Mouse (Mus musculus) heart, embryonic 14.5 days (tissue): ENCODE results near the gene Atxn1l. TPM values are rescaled to one million over a fixed set of nuclear protein-coding genes. Genes with fewer than 3 reads are reported as not detected.

Experiments used
- ATAC-seq: fragments of 200-750 bp; cut with Nextera tagmentation; 2 replicates; pipeline ENCODE4 v1.8.0; 2017; ENCODE audit warnings: low read depth, moderate TSS enrichment; ENCODE audit not compliant: insufficient number of reproducible peaks, insufficient read depth, low FRiP score
- H3K27ac ChIP-seq, 2 experiments: fragments of 200-500 bp in 1 of 2; fragments of 300-500 bp in 1 of 2; sonication (generic) in 1 of 2; replicated peaks in 1 of 2; 2 replicates each; pipeline ENCODE4 v1.5.1; 2012 to 2014; ENCODE audit warnings: low read depth in 2 of 2, low read length in 2 of 2, control low read depth in 1 of 2, mild to moderate bottlenecking in 1 of 2, mixed read lengths in 1 of 2; ENCODE audit not compliant: control insufficient read depth in 1 of 2, insufficient read depth in 1 of 2
- H3K27me3 ChIP-seq: fragments of 300-500 bp; sonication (generic); 2 replicates; pipeline ENCODE4 v1.6.1; 2014; ENCODE audit warnings: mild to moderate bottlenecking, low read length, control low read depth; ENCODE audit not compliant: control insufficient read depth, insufficient read depth
- H3K36me3 ChIP-seq: fragments of 300-500 bp; sonication (generic); 2 replicates; pipeline ENCODE4 v1.6.1; 2014; ENCODE audit warnings: mild to moderate bottlenecking, control low read depth, low read length, mixed read lengths; ENCODE audit not compliant: control insufficient read depth, insufficient read depth
- H3K4me1 ChIP-seq, 2 experiments: fragments of 200-500 bp in 1 of 2; fragments of 300-500 bp in 1 of 2; sonication (generic) in 1 of 2; 2 replicates each; pipeline ENCODE4 v1.6.1; 2012 to 2014; ENCODE audit warnings: low read length in 2 of 2, control low read depth in 1 of 2, mixed read lengths in 1 of 2; ENCODE audit not compliant: control insufficient read depth in 2 of 2, insufficient read depth in 2 of 2
- H3K4me2 ChIP-seq: fragments of 300-500 bp; sonication (generic); 2 replicates; pipeline ENCODE4 v1.6.1; 2014; ENCODE audit warnings: mild to moderate bottlenecking, low read length
- H3K4me3 ChIP-seq, 2 experiments: fragments of 200-500 bp in 1 of 2; fragments of 300-500 bp in 1 of 2; sonication (generic) in 1 of 2; 2 replicates each; pipeline ENCODE4 v1.5.1; 2012 to 2014; ENCODE audit warnings: low read length in 2 of 2, mild to moderate bottlenecking in 2 of 2, control low read depth in 1 of 2, low read depth in 1 of 2, moderate library complexity in 1 of 2; ENCODE audit not compliant: control insufficient read depth in 1 of 2, insufficient read depth in 1 of 2
- H3K9ac ChIP-seq: fragments of 300-500 bp; sonication (generic); 2 replicates; pipeline ENCODE4 v1.6.1; 2014; ENCODE audit warnings: mild to moderate bottlenecking, low read length
- H3K9me3 ChIP-seq: fragments of 300-500 bp; sonication (generic); 2 replicates; pipeline ENCODE4 v1.6.1; 2016; ENCODE audit warnings: low read length, control low read depth; ENCODE audit not compliant: control insufficient read depth
- WGBS: fragments of 180-500 bp; shearing (Covaris S2); extraction: QIAGEN DNeasy Blood & Tissue Kit; methylation state at CpG from one replicate; pipeline ENCODE4 v1.1.7; 2014; 5-methylcytosine and 5-hydroxymethylcytosine counted together
- polyA plus RNA-seq: library from polyadenylated mRNA; unstranded; fragments of >200 nt; fragmentation: Nextera tagmentation; extraction: Ambion mirVana; gene quantifications from 2 replicates; pipeline ENCODE4 v1.2.1, GENCODE M21; 2014

Gene Atxn1l
- polyA plus RNA-seq, 1 experiment from 2014 or later = 4.7 TPM

- Histone ChIP-seq H3K27me3 (no peaks in the 10 kb centered on the region), H3K4me2 (peak overlapping the region; percentile 69), H3K4me1 (peaks cover 7 to 19% of the 10 kb centered on the region in 2 experiments), H3K9ac (peak overlapping the region; percentile 95), H3K4me3 (peak overlapping the region; percentile 89), H3K27ac (peak overlapping the region; percentile 35 to 78), H3K9me3 (no peaks in the 10 kb centered on the region), H3K36me3 (no peaks in the 10 kb centered on the region)
- ATAC-seq = peak; percentile 73
- WGBS = under 1% methylated on average over 38 of the region's 38 CpGs
Measured at GRCm38 (mm10) chr8:109692443-109693145, 44.9 kb downstream of the Atxn1l start.

- 47% methylated on average over 5 of the region's 5 CpGs for WGBS
- H3K27me3 ChIP-seq = no peaks in the 10 kb centered on the region
- ATAC-seq = no peak
- H3K4me2 ChIP-seq = peak overlapping the region; percentile 69
- no peaks in the 10 kb centered on the region for H3K9me3 ChIP-seq
- H3K4me1 ChIP-seq = peaks cover 7 to 19% of the 10 kb centered on the region in 2 experiments
- no peak overlapping the region for H3K27ac ChIP-seq
- peak overlapping the region; percentile 20 to 89 for H3K4me3 ChIP-seq
- H3K36me3 ChIP-seq = no peaks in the 10 kb centered on the region
- H3K9ac ChIP-seq = peak overlapping the region; percentile 95
Measured at GRCm38 (mm10) chr8:109691769-109692168, 45.8 kb downstream of the Atxn1l start.

DNA sequence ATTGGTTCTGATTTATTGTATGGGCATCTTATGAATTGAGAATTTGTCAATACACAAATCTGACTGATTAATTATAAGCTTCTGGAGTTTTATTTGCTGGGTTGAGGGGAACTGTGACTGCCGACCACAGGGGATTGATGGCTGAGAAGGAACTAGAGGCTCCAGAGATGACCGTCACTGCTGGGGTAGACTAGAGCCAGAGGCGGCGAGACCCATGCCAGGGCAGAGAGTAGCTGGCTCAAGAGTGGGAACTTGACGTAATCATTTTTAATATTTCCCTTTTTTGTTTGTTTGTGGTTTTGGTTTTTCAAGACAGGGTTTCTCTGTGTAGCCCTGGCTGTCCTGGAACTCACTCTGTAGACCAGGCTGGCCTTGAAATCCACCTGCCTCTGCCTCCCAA, 50.3 kb downstream of the Atxn1l start:
- Histone ChIP-seq H3K27me3 (no peaks in the 10 kb centered on the region), H3K9ac (no peak overlapping the region), H3K4me1 (peaks cover 4 to 14% of the 10 kb centered on the region in 2 experiments), H3K4me3 (no peak overlapping the region), H3K4me2 (no peak overlapping the region), H3K36me3 (peaks cover 13% of the 10 kb centered on the region), H3K9me3 (no peaks in the 10 kb centered on the region), H3K27ac (no peak overlapping the region)
- no peak for ATAC-seq
- 90% methylated on average over 5 of the region's 5 CpGs for WGBS

DNA sequence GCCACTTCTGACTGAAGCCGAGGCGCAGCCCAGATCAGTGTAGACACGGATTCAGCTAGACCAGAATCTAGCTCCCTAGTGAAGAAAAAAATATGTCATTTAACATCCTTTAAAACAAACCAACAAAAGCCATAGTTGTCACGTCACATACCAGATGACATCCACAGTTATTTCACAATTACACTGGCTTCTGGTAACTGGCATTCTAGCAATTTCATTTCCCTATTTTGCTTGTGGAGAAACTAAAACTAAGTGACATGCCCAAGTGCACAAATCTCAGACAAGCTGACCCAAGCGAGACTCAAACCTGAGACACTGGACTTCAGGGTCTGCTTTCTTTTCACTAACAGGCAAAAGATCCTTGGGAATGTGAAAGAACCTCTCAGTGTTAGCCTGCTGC, 55.4 kb downstream of the Atxn1l start:
- H3K27ac ChIP-seq = no peak overlapping the region
- no peaks in the 10 kb centered on the region for H3K4me1 ChIP-seq
- no peak overlapping the region for H3K4me3 ChIP-seq
- no peak for ATAC-seq
- H3K9me3 ChIP-seq = no peaks in the 10 kb centered on the region
- H3K27me3 ChIP-seq = no peaks in the 10 kb centered on the region
- H3K4me2 ChIP-seq = no peak overlapping the region
- no peak overlapping the region for H3K9ac ChIP-seq
- H3K36me3 ChIP-seq = peaks cover 62% of the 10 kb centered on the region
- 92% methylated on average over 5 of the region's 5 CpGs for WGBS

GRCm38 (mm10) chr8:109681535-109681934, 56.0 kb downstream of the Atxn1l start:
- H3K4me3 ChIP-seq = no peak overlapping the region
- H3K4me1 ChIP-seq = no peaks in the 10 kb centered on the region
- H3K9ac ChIP-seq = no peak overlapping the region
- peaks cover 68% of the 10 kb centered on the region for H3K36me3 ChIP-seq
- H3K4me2 ChIP-seq = no peak overlapping the region
- H3K27me3 ChIP-seq = no peaks in the 10 kb centered on the region
- H3K9me3 ChIP-seq = no peaks in the 10 kb centered on the region
- no peak overlapping the region for H3K27ac ChIP-seq
- WGBS = 73% methylated on average over 3 of the region's 3 CpGs
- no peak for ATAC-seq

Other genes starting within 250 kb of the Atxn1l start
- gene Pmfbp1, start 243.7 kb downstream of the Atxn1l start, polyA plus RNA-seq = 0.09 and 0.15 TPM in 2 replicates
- gene Dhx38, start 171.9 kb downstream of the Atxn1l start, polyA plus RNA-seq = 9.5 and 10.9 TPM in 2 replicates
- gene Txnl4b, start 171.8 kb downstream of the Atxn1l start, polyA plus RNA-seq = 18.4 and 18.7 TPM in 2 replicates
- gene Hp, start 158.6 kb downstream of the Atxn1l start, polyA plus RNA-seq = 0.59 and 0.77 TPM in 2 replicates
- gene Dhodh, start 129.1 kb downstream of the Atxn1l start, polyA plus RNA-seq = 31.5 and 38.7 TPM in 2 replicates
- gene Pkd1l3, start 123.2 kb downstream of the Atxn1l start, polyA plus RNA-seq = 0.15 TPM in 1 of 2 replicates, not detected in the other
- gene Ist1, start 44.5 kb downstream of the Atxn1l start, polyA plus RNA-seq = 91.3 and 95.8 TPM in 2 replicates
- 22.7 and 23.1 TPM in 2 replicates for gene Zfp821, start 32.2 kb downstream of the Atxn1l start, polyA plus RNA-seq
- gene Ap1g1, start 40.8 kb upstream of the Atxn1l start, polyA plus RNA-seq = 23.8 and 25.2 TPM in 2 replicates
- 1.9 and 2.0 TPM in 2 replicates for gene Phlpp2, start 130.8 kb upstream of the Atxn1l start, polyA plus RNA-seq
- 0.12 and 0.51 TPM in 2 replicates for gene Marveld3, start 224.5 kb upstream of the Atxn1l start, polyA plus RNA-seq